Mouse (Mus musculus) heart, postnatal 0 days (tissue): ENCODE measurements around the gene Prlhr.

ENCODE experiments used
- CTCF ChIP-seq: IDR thresholded peaks from 2 replicates; pipeline ENCODE4 v1.5.1; 2016; ENCODE audit warnings: antibody characterized with exemption, control low read depth, low read depth
- EP300 ChIP-seq: IDR thresholded peaks from 2 replicates; pipeline ENCODE4 v1.6.1; 2016; ENCODE audit warnings: antibody characterized with exemption, low read depth

DNA sequence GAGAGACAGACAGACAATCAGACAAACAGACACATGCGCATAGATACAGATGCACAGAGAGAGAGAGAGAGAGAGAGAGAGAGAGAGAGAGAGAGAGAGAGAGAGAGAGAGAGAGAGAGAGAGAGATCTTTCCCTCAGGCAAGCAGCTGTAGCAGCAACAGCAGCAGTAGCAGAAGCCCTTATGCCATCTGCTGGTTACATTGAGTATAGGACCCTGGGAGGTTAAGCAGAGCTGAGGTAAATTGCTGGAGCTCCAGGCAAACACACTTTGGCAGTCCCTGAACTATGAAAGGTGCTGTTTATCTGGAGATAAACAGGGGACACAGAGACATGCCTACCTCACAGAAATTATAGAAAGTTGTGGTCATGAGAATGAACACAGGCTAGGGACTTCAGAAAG, 50.5 kb downstream of the Prlhr start:
- peak; percentile 44 for TF ChIP-seq CTCF
- no peak for TF ChIP-seq EP300
